In genomic region chr9:65120935-65121334, GRCm38 (mm10) we compare ENCODE assay signal across 8 mouse cellular contexts. TPM values are rescaled to one million over a fixed set of nuclear protein-coding genes. Genes with fewer than 3 reads are reported as not detected.
DNase-seq lines count a peak whose midpoint lies in the region; ATAC-seq and TF ChIP-seq lines count a peak whose summit lies in the region.

No protein-coding gene starts in this region.

- DNase-seq in heart, adult 18-20 months, result peak; percentile 61 to 85
- DNase-seq in heart, postnatal 25 days (ENCODE audit: low spot score), result no peak
- peak; percentile 57 for DNase-seq in cerebellum, adult 8-10 months
- DNase-seq in kidney, adult 11 months, result peak; percentile 24
- DNase-seq in left cerebral cortex, postnatal 4 days, result peak; percentile 82
- DNase-seq in spleen, adult 2 months (ENCODE audit: low read depth in 1 of 2, low spot score in 2 of 2), result peak; percentile 22 to 51

- peaks cover 37% of the 10 kb centered on the region for H3K36me3 ChIP-seq in midbrain, embryonic 12.5 days
- H3K36me3 ChIP-seq in spleen, adult 2 months (ENCODE audit: control insufficient read depth, insufficient read depth, low read length), result no peaks in the 10 kb centered on the region

- H3K4me2 ChIP-seq in midbrain, embryonic 12.5 days (replicated peaks), result no peak overlapping the region

- H3K9ac ChIP-seq in midbrain, embryonic 12.5 days (replicated peaks), result no peak overlapping the region

- peak; percentile 70 for ATAC-seq in frontal cortex, adult (ENCODE audit: low TSS enrichment)
- peak; percentile 55 for ATAC-seq in midbrain, embryonic 12.5 days (ENCODE audit: low FRiP score, low read depth)

- no peak for TF ChIP-seq POLR2A in spleen, adult 2 months (IDR thresholded peaks at IDR 0.05; ENCODE audit: low read depth, low read length)

- 12% methylated on average over 3 of the region's 3 CpGs for WGBS in midbrain, embryonic 12.5 days
- WGBS in spleen, adult 2 months, result 10% methylated on average over 3 of the region's 3 CpGs

- no peaks in the 10 kb centered on the region for H3K9me3 ChIP-seq in midbrain, embryonic 12.5 days

- intact Hi-C loops in heart, postnatal 25 days (cut with DNase I), result no loop called here
- intact Hi-C loops in left cerebral cortex, postnatal 4 days (cut with DNase I), result no loop called here

- peaks cover 44% of the 10 kb centered on the region for H3K27me3 ChIP-seq in midbrain, embryonic 12.5 days
- no peaks in the 10 kb centered on the region for H3K27me3 ChIP-seq in spleen, adult 2 months (ENCODE audit: control insufficient read depth, insufficient read depth, low read length)

- no peak overlapping the region for H3K4me3 ChIP-seq in midbrain, embryonic 12.5 days
- H3K4me3 ChIP-seq in spleen, adult 2 months (ENCODE audit: extremely low read depth, insufficient read depth, insufficient read length), result no peak overlapping the region

- TF ChIP-seq CTCF in spleen, adult 2 months (IDR thresholded peaks at IDR 0.05; ENCODE audit: extremely low read depth, insufficient read depth, insufficient read length, insufficient replicate concordance), result peak; percentile 38; the same call in 1 of the 2 replicates

- H3K4me1 ChIP-seq in midbrain, embryonic 12.5 days, result peaks cover 13% of the 10 kb centered on the region
- H3K4me1 ChIP-seq in spleen, adult 2 months (ENCODE audit: control insufficient read depth, insufficient read depth, insufficient read length), result peaks cover 2% of the 10 kb centered on the region; the same call in 1 of the 2 replicates

- no peak overlapping the region for H3K27ac ChIP-seq in midbrain, embryonic 12.5 days (replicated peaks)
- H3K27ac ChIP-seq in spleen, adult 2 months (ENCODE audit: insufficient read depth, low read length), result no peak overlapping the region

RNA-seq across cellular contexts. Expression of gene Igdcc4, which starts 19.6 kb away (rescaled TPM):
- 10 to 100 TPM; 12.3 to 13.8 TPM for total RNA-seq in heart, adult 18-20 months (2021)
- total RNA-seq in heart, postnatal 25 days (2021), result 10 to 100 TPM in 1 of 2 experiments, 1 to 10 TPM in 1; 8.9 to 10.3 TPM
- total RNA-seq in left cerebral cortex, postnatal 4 days (2021), result 10 to 100 TPM; 40.6 to 42.0 TPM
- 18.2 and 19.5 TPM in 2 replicates for polyA plus RNA-seq in midbrain, embryonic 12.5 days (2016; fragmentation: Nextera tagmentation; extraction: Ambion mirVana)
- polyA plus RNA-seq in spleen, adult 2 months (2012; rRNA removed), result 1.4 and 1.9 TPM in 2 replicates

RNA-seq across cellular contexts. Expression of gene Igdcc3, which starts 20.1 kb away (rescaled TPM):
- total RNA-seq in heart, adult 18-20 months (2021), result under 1 TPM; 0.15 to 0.18 TPM
- total RNA-seq in heart, postnatal 25 days (2021), result under 1 TPM in 1 of 2 experiments, not detected in 1; 0.08 TPM
- total RNA-seq in left cerebral cortex, postnatal 4 days (2021), result 1 to 10 TPM; 5.1 to 6.0 TPM
- polyA plus RNA-seq in midbrain, embryonic 12.5 days (2016; fragmentation: Nextera tagmentation; extraction: Ambion mirVana), result 62.1 and 74.7 TPM in 2 replicates
- 0.27 and 0.30 TPM in 2 replicates for polyA plus RNA-seq in spleen, adult 2 months (2012; rRNA removed)

Comparison
In these comparisons a context has a peak if more than half of its experiments do, and no peak if none do; other contexts are left out.
1. RNA of gene Igdcc3, which starts 20.1 kb away (total RNA-seq): 5.1 to 6.0 TPM in left cerebral cortex, postnatal 4 days; 0.15 to 0.18 TPM in heart, adult 18-20 months and 0.08 TPM in heart, postnatal 25 days; every median in the first group is over 4 times any median in the second.